Mouse (Mus musculus) kidney, embryonic 14.5 days (tissue): ENCODE results near the gene Esr1. TPM values are rescaled to one million over a fixed set of nuclear protein-coding genes. Genes with fewer than 3 reads are reported as not detected.

Source experiments
- ATAC-seq: fragments of 200-750 bp; cut with Nextera tagmentation; 2 replicates; pipeline ENCODE4 v1.8.0; 2017; ENCODE audit warnings: moderate number of reproducible peaks, mild to moderate bottlenecking, moderate TSS enrichment, moderate library complexity; ENCODE audit not compliant: low FRiP score, low TSS enrichment
- H3K27ac ChIP-seq: fragments of 300-500 bp; sonication (generic); 2 replicates; pipeline ENCODE4 v1.5.1; 2014; ENCODE audit warnings: low read depth, mild to moderate bottlenecking, low read length, moderate library complexity, mixed read lengths
- H3K27me3 ChIP-seq: fragments of 300-500 bp; sonication (generic); 2 replicates; pipeline ENCODE4 v1.6.1; 2014; ENCODE audit warnings: mild to moderate bottlenecking, low read length; ENCODE audit not compliant: control insufficient read depth, insufficient read depth
- H3K36me3 ChIP-seq: fragments of 300-500 bp; sonication (generic); 2 replicates; pipeline ENCODE4 v1.6.1; 2014; ENCODE audit warnings: low read length, mixed read lengths; ENCODE audit not compliant: control insufficient read depth, insufficient read depth
- H3K4me1 ChIP-seq: fragments of 300-500 bp; sonication (generic); 2 replicates; pipeline ENCODE4 v1.6.1; 2014; ENCODE audit warnings: low read length, mixed read lengths; ENCODE audit not compliant: control insufficient read depth, insufficient read depth
- H3K4me2 ChIP-seq: fragments of 300-500 bp; sonication (generic); replicated peaks from 2 replicates; pipeline ENCODE4 v1.6.1; 2014; ENCODE audit warnings: low read depth, mild to moderate bottlenecking, low read length
- H3K4me3 ChIP-seq: fragments of 300-500 bp; sonication (generic); 2 replicates; pipeline ENCODE4 v1.5.1; 2014; ENCODE audit warnings: mild to moderate bottlenecking, low read length
- H3K9ac ChIP-seq: fragments of 300-500 bp; sonication (generic); 2 replicates; pipeline ENCODE4 v1.6.1; 2014; ENCODE audit warnings: low read depth, mild to moderate bottlenecking, low read length, moderate library complexity
- H3K9me3 ChIP-seq: fragments of 300-500 bp; sonication (generic); 2 replicates; pipeline ENCODE4 v1.6.1; 2016; ENCODE audit warnings: low read length; ENCODE audit not compliant: control insufficient read depth
- WGBS: fragments of 180-500 bp; shearing (Covaris S2); extraction: QIAGEN DNeasy Blood & Tissue Kit; methylation state at CpG from one replicate; pipeline ENCODE4 v1.1.7; 2014; 5-methylcytosine and 5-hydroxymethylcytosine counted together
- polyA plus RNA-seq: library from polyadenylated mRNA; unstranded; fragments of >200 nt; fragmentation: Nextera tagmentation; extraction: Ambion mirVana; gene quantifications from 2 replicates; pipeline ENCODE4 v1.2.1, GENCODE M21; 2014

Esr1 gene
- polyA plus RNA-seq, 1 experiment from 2014 or later: 2.1 TPM

DNA sequence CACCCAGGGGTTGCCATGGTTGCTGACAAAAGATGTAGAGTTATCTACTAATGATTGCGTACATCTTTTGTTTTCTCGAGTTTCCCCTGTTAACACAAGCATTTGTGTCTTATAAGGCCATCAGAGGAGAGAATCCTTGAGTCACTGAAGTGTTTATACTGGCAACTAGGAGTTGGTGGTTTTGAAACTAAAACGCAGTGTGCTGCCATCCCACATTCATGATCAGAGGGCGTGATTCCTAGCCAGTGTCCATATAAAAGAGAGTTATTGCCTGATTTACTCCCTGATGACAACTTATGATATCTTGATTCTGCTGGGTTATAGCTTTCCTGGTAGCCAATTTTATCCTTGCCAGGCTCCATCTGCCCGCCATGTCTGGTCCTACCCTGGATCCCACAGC lies 331.8 kb downstream of the Esr1 start:
- H3K4me1 ChIP-seq: no peaks in the 10 kb centered on the region
- no peak overlapping the region for H3K9ac ChIP-seq
- H3K27ac ChIP-seq: no peak overlapping the region
- H3K27me3 ChIP-seq: no peaks in the 10 kb centered on the region
- H3K9me3 ChIP-seq: no peaks in the 10 kb centered on the region
- no peaks in the 10 kb centered on the region for H3K36me3 ChIP-seq
- no peak overlapping the region for H3K4me3 ChIP-seq
- no peak for ATAC-seq
- WGBS: 77% methylated on average over 5 of the region's 5 CpGs
- no peak overlapping the region for H3K4me2 ChIP-seq

- no peaks in the 10 kb centered on the region for H3K36me3 ChIP-seq
- WGBS: 77% methylated on average over 2 of the region's 2 CpGs
- ATAC-seq: no peak
Measured at GRCm38 (mm10) chr10:4944725-4945124, 333.3 kb downstream of the Esr1 start.

DNA sequence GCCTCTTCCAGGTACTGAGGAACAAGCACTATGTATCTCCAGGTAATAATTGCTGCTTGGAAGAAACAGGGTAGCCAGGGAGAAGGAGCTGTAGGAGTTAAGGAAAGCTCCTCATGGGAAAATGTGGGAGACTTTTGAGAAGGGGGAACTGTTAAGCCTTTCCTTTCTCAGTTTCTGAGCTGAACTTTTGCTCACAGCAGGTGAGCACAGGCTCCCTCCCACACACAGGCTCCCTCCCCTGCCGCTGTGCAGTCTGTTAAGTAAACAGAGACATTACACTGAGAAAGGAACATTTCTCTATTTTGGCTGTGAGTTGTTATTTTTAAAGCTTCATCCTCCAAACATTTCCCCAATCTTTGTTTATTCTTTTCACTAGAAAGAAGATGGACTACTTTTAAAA lies 354.4 kb downstream of the Esr1 start:
- 0% methylated on average over 1 of the region's 1 CpGs for WGBS
- no peaks in the 10 kb centered on the region for H3K36me3 ChIP-seq
- H3K4me3 ChIP-seq: no peak overlapping the region
- H3K9ac ChIP-seq: no peak overlapping the region
- ATAC-seq: peak; percentile 60; the same call in 1 of the 2 replicates
- no peaks in the 10 kb centered on the region for H3K9me3 ChIP-seq
- H3K27me3 ChIP-seq: no peaks in the 10 kb centered on the region
- H3K4me2 ChIP-seq: no peak overlapping the region
- H3K27ac ChIP-seq: no peak overlapping the region
- no peaks in the 10 kb centered on the region for H3K4me1 ChIP-seq

More at GRCm38 (mm10) chr10:4944725-4945124, 333.3 kb downstream of the Esr1 start:
- Histone ChIP-seq H3K9ac (no peak overlapping the region), H3K27me3 (no peaks in the 10 kb centered on the region), H3K4me3 (no peak overlapping the region), H3K9me3 (no peaks in the 10 kb centered on the region), H3K27ac (no peak overlapping the region), H3K4me2 (no peak overlapping the region), H3K4me1 (no peaks in the 10 kb centered on the region)

GRCm38 (mm10) chr10:4971156-4971555 lies 359.8 kb downstream of the Esr1 start:
- H3K36me3 ChIP-seq: no peaks in the 10 kb centered on the region
- H3K4me1 ChIP-seq: no peaks in the 10 kb centered on the region
- no peak overlapping the region for H3K4me3 ChIP-seq
- no peaks in the 10 kb centered on the region for H3K27me3 ChIP-seq
- H3K27ac ChIP-seq: no peak overlapping the region
- H3K9ac ChIP-seq: no peak overlapping the region
- 72% methylated on average over 7 of the region's 7 CpGs for whole genome bisulfite sequencing
- H3K9me3 ChIP-seq: no peaks in the 10 kb centered on the region
- ATAC-seq: no peak
- no peak overlapping the region for H3K4me2 ChIP-seq

DNA sequence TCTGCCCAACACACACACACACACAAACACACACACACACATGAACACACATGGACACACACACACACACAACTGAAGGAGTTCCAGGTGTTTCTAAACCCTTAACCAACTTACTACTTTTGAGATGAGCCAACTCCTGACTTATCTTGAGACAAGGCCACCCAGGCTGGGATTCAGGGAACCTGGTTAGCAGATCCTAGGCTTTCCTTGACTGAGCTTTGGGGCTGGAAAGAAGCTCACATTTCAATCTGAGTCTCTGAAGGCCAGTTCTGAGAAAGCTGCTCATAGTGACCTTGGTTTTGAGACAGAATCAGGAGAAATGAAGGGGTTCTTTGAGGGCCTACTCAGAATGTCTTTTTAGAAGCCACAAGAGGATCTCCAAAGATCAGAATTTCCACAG lies 360.2 kb downstream of the Esr1 start:
- Histone ChIP-seq H3K27ac (no peak overlapping the region), H3K9me3 (no peaks in the 10 kb centered on the region)
- ATAC-seq: no peak

DNA sequence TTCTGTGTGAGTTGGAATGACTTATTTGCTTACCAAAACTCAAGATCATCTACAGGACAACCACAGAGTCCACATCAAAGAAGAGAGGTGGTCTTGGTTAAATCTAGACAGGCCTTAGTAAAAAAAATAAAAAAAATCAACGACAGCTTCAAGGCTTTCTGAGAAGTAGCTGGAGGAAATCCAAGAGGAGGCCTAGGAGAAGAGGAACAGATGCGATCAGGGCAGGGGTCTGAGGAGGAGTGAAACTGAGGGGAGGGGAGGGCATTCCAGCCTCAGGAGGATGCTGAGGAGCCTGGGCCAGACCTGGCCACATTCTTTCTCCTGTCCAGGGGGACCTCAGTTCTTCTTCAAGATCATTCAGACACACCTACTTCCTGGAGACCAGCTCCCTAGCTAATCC lies 360.6 kb downstream of the Esr1 start:
- no peak for ATAC-seq

More for the DNA sequence above, 360.2 kb downstream of the Esr1 start:
- no peaks in the 10 kb centered on the region for H3K27me3 ChIP-seq
- no peaks in the 10 kb centered on the region for H3K36me3 ChIP-seq
- H3K9ac ChIP-seq: no peak overlapping the region
- H3K4me2 ChIP-seq: no peak overlapping the region
- H3K4me1 ChIP-seq: no peaks in the 10 kb centered on the region
- H3K4me3 ChIP-seq: no peak overlapping the region

DNA sequence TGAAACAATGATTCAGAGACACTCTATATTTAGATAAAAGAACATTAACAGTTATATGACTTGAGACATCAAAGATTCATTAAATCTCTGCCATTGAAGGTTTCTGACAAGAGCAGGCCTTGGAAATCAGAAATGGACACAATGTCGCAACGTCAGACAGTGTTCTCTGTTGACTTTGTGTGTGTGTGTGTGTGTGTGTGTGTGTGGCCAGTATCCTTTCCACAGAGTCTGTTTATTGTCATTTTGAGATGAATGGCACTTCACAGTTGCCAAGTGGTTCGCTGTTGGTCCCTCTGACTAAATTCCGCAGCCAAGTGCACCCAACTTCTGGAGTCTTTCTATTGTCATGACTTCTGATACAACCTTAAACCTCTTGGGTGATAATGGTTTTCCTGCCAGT lies 362.9 kb downstream of the Esr1 start:
- H3K4me2 ChIP-seq: no peak overlapping the region

More for the DNA sequence above, 360.6 kb downstream of the Esr1 start:
- Histone ChIP-seq H3K4me2 (no peak overlapping the region), H3K9ac (no peak overlapping the region), H3K36me3 (no peaks in the 10 kb centered on the region), H3K4me1 (no peaks in the 10 kb centered on the region), H3K4me3 (no peak overlapping the region), H3K27me3 (no peaks in the 10 kb centered on the region), H3K27ac (no peak overlapping the region), H3K9me3 (no peaks in the 10 kb centered on the region)
- 50% methylated on average over 2 of the region's 2 CpGs for WGBS

DNA sequence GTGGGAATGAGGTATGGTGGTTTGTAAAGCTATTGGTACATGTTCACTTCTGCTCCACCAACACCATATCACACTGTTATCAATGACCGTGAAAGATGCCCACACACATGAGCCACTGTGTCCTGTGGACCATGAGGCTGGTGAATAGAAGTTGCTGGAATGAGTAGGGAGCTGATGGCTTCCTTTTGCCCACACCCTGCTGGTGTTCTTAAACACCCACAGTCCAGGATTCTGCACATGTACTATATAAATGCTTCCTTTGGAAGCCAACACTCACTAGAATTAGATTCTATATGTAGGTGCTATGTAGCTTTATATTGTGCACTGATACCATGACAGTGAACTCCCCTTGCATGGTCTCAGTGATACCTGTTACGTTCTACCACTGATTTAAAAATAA lies 365.2 kb downstream of the Esr1 start:
- no peaks in the 10 kb centered on the region for H3K27me3 ChIP-seq
- H3K9me3 ChIP-seq: no peaks in the 10 kb centered on the region
- no peak overlapping the region for H3K4me3 ChIP-seq
- no peaks in the 10 kb centered on the region for H3K36me3 ChIP-seq
- no peak overlapping the region for H3K9ac ChIP-seq
- WGBS: 87% methylated on average over 2 of the region's 2 CpGs
- no peak overlapping the region for H3K27ac ChIP-seq
- ATAC-seq: no peak
- no peaks in the 10 kb centered on the region for H3K4me1 ChIP-seq
- no peak overlapping the region for H3K4me2 ChIP-seq

More for the DNA sequence above, 362.9 kb downstream of the Esr1 start:
- Histone ChIP-seq H3K4me3 (no peak overlapping the region), H3K4me1 (no peaks in the 10 kb centered on the region), H3K36me3 (no peaks in the 10 kb centered on the region), H3K27me3 (no peaks in the 10 kb centered on the region), H3K9ac (no peak overlapping the region), H3K27ac (no peak overlapping the region), H3K9me3 (no peaks in the 10 kb centered on the region)
- no peak for ATAC-seq
- 89% methylated on average over 4 of the region's 4 CpGs for WGBS

DNA sequence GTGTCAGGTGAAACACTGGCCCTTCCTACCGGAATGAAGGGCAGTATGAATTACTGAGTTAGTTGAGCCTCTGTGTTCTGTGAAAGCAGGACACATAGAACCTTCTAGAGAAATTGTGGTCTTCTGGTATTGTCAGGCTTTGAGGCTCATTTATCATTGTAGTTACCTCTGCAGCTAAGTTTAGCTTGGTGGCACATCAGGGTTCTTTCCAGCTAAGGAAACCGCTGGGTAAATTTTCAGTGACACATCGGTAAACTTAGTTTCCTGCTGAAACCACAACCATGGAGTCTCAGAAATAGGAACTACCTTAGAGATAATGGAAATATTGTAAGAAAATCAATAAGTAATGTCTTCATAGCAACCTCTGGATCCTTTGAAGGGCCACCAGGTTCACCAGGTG lies 366.0 kb downstream of the Esr1 start:
- Histone ChIP-seq H3K27me3 (no peaks in the 10 kb centered on the region), H3K36me3 (no peaks in the 10 kb centered on the region), H3K4me2 (no peak overlapping the region), H3K27ac (no peak overlapping the region), H3K4me3 (no peak overlapping the region), H3K4me1 (no peaks in the 10 kb centered on the region), H3K9ac (no peak overlapping the region), H3K9me3 (no peaks in the 10 kb centered on the region)
- 91% methylated on average over 3 of the region's 3 CpGs for WGBS
- no peak for ATAC-seq

- H3K36me3 ChIP-seq: no peaks in the 10 kb centered on the region
Measured at GRCm38 (mm10) chr10:4983919-4984318, 372.5 kb downstream of the Esr1 start.

More at GRCm38 (mm10) chr10:4983919-4984318, 372.5 kb downstream of the Esr1 start:
- Histone ChIP-seq H3K9me3 (no peaks in the 10 kb centered on the region), H3K4me3 (no peak overlapping the region), H3K27ac (no peak overlapping the region), H3K4me1 (no peaks in the 10 kb centered on the region), H3K9ac (no peak overlapping the region), H3K27me3 (no peaks in the 10 kb centered on the region), H3K4me2 (no peak overlapping the region)
- 62% methylated on average over 2 of the region's 2 CpGs for WGBS
- no peak for ATAC-seq
